Mouse (Mus musculus) thymus, adult 2 months (tissue): ENCODE measurements around the gene Chd6. TPM values are rescaled to one million over a fixed set of nuclear protein-coding genes. Genes with fewer than 3 reads are reported as not detected.

ENCODE experiments used
- DNase-seq: peaks from one replicate; pipeline ENCODE4 v3.0.0; 2021
- H3K27ac ChIP-seq: fragments of 200-500 bp; 2 replicates; pipeline ENCODE4 v1.5.1; 2012; ENCODE audit warnings: low read length, control low read depth; ENCODE audit not compliant: control insufficient read depth, insufficient read depth
- H3K27me3 ChIP-seq: fragments of 200-500 bp; 2 replicates; pipeline ENCODE4 v1.6.1; 2012; ENCODE audit warnings: mild to moderate bottlenecking, low read length, moderate library complexity, mixed read lengths; ENCODE audit not compliant: control insufficient read depth, insufficient read depth
- H3K36me3 ChIP-seq: fragments of 200-500 bp; 2 replicates; pipeline ENCODE4 v1.6.1; 2012; ENCODE audit warnings: mild to moderate bottlenecking, low read length, moderate library complexity; ENCODE audit not compliant: control insufficient read depth, insufficient read depth
- H3K4me1 ChIP-seq: fragments of 200-500 bp; replicated peaks from 2 replicates; pipeline ENCODE4 v1.6.1; 2012; ENCODE audit warnings: low read length; ENCODE audit not compliant: control insufficient read depth, insufficient read depth
- H3K4me3 ChIP-seq: fragments of 200-500 bp; 2 replicates; pipeline ENCODE4 v1.5.1; 2012; ENCODE audit warnings: mild to moderate bottlenecking, low read length, control low read depth, moderate library complexity; ENCODE audit not compliant: control insufficient read depth, insufficient read depth
- CTCF ChIP-seq: fragments of 200-500 bp; IDR thresholded peaks from 2 replicates; pipeline ENCODE4 v1.5.1; 2012; ENCODE audit warnings: mild to moderate bottlenecking, control low read depth, low read length, moderate library complexity, borderline replicate concordance; ENCODE audit not compliant: control insufficient read depth, poor library complexity, insufficient read depth; ENCODE audit errors: extremely low read depth
- POLR2A ChIP-seq: fragments of 200-500 bp; IDR thresholded peaks from 2 replicates; pipeline ENCODE4 v1.6.1; 2012; ENCODE audit warnings: mild to moderate bottlenecking, low read length, control low read depth, moderate library complexity; ENCODE audit not compliant: control insufficient read depth, poor library complexity, insufficient read depth; ENCODE audit errors: extremely low read depth
- WGBS: fragments of 180-500 bp; shearing (Covaris S2); methylation state at CpG from one replicate; pipeline ENCODE4 v1.1.7; 2018; 5-methylcytosine and 5-hydroxymethylcytosine counted together
- polyA plus RNA-seq: library from polyadenylated mRNA; depleted of rRNA; stranded (reverse); fragments of >200 nt; gene quantifications from 2 replicates; pipeline ENCODE4 v1.2.3, GENCODE M21; 2012; rRNA removed

The Chd6 gene
- polyA plus RNA-seq = 27.6 and 28.5 TPM in 2 replicates

- Histone ChIP-seq H3K4me1 (peaks cover 5% of the 10 kb centered on the region; the same call in 1 of the 2 replicates), H3K36me3 (no peaks in the 10 kb centered on the region), H3K27ac (peak within 1 kb of the TSS; percentile 67), H3K4me3 (peak within 1 kb of the TSS; percentile 79), H3K27me3 (no peaks in the 10 kb centered on the region)
- WGBS = under 1% methylated on average over 27 of the region's 27 CpGs
- DNase-seq = peak; percentile 99
- peak; percentile 23; the same call in 1 of the 2 replicates for TF ChIP-seq POLR2A
- 0 out of 2 replicates have a peak, but pooled peaks have one; percentile 29 for TF ChIP-seq CTCF
Measured at GRCm38 (mm10) chr2:161108933-161109371, at the start of gene Chd6. Chd6 (minus strand) TSS chr2:161109075.

GRCm38 (mm10) chr2:161150004-161150842, 41.3 kb upstream of the Chd6 start:
- 83% methylated on average over 7 of the region's 7 CpGs for WGBS
- Histone ChIP-seq H3K27ac (no peak overlapping the region), H3K4me3 (no peak overlapping the region), H3K4me1 (0 out of 2 replicates have a peak, but pooled peaks cover 2% of the 10 kb centered on the region), H3K27me3 (no peaks in the 10 kb centered on the region), H3K36me3 (no peaks in the 10 kb centered on the region)
- TF ChIP-seq POLR2A (no peak), CTCF (no peak)
- DNase-seq = no peak

GRCm38 (mm10) chr2:161148428-161149020, 39.6 kb upstream of the Chd6 start:
- WGBS = 50% methylated on average over 3 of the region's 3 CpGs
- Histone ChIP-seq H3K4me1 (0 out of 2 replicates have a peak, but pooled peaks cover 2% of the 10 kb centered on the region), H3K27me3 (no peaks in the 10 kb centered on the region), H3K36me3 (no peaks in the 10 kb centered on the region), H3K4me3 (no peak overlapping the region), H3K27ac (no peak overlapping the region)
- no peak for TF ChIP-seq POLR2A
- no peak for DNase-seq

- no peaks in the 10 kb centered on the region for H3K27me3 ChIP-seq
- no peaks in the 10 kb centered on the region for H3K36me3 ChIP-seq
- H3K4me3 ChIP-seq = no peak overlapping the region
- no peak for TF ChIP-seq POLR2A
- TF ChIP-seq CTCF = no peak
- H3K4me1 ChIP-seq = 0 out of 2 replicates have a peak, but pooled peaks cover 2% of the 10 kb centered on the region
- peak; percentile 30 for DNase-seq
- no peak overlapping the region for H3K27ac ChIP-seq
- 63% methylated on average over 4 of the region's 4 CpGs for WGBS
Measured at GRCm38 (mm10) chr2:161147656-161148427, 39.0 kb upstream of the Chd6 start.

GRCm38 (mm10) chr2:161144799-161145198, 35.9 kb upstream of the Chd6 start:
- no peak overlapping the region for H3K27ac ChIP-seq
- TF ChIP-seq POLR2A = no peak
- no peak for TF ChIP-seq CTCF
- WGBS = 94% methylated on average over 4 of the region's 4 CpGs
- DNase-seq = no peak
- 0 out of 2 replicates have a peak, but pooled peaks cover 2% of the 10 kb centered on the region for H3K4me1 ChIP-seq
- H3K4me3 ChIP-seq = no peak overlapping the region
- H3K36me3 ChIP-seq = no peaks in the 10 kb centered on the region
- no peaks in the 10 kb centered on the region for H3K27me3 ChIP-seq

- no peak overlapping the region for H3K4me3 ChIP-seq
- 90% methylated on average over 11 of the region's 11 CpGs for WGBS
- no peak overlapping the region for H3K27ac ChIP-seq
- H3K4me1 ChIP-seq = no peaks in the 10 kb centered on the region
- no peak for TF ChIP-seq CTCF
- no peak for TF ChIP-seq POLR2A
- no peak for DNase-seq
- H3K27me3 ChIP-seq = no peaks in the 10 kb centered on the region
- H3K36me3 ChIP-seq = no peaks in the 10 kb centered on the region
Measured at GRCm38 (mm10) chr2:161138672-161139536, 30.0 kb upstream of the Chd6 start.
